Mouse (Mus musculus) gastrocnemius, adult 2 months (tissue): ENCODE results near the gene Epha2. TPM values are rescaled to one million over a fixed set of nuclear protein-coding genes. Genes with fewer than 3 reads are reported as not detected.

Source experiments
- DNase-seq: peaks from one replicate; pipeline ENCODE4 v3.0.0; 2022
- H3K27ac ChIP-seq: fragments of 200-600 bp; 2 replicates; pipeline ENCODE4 v1.8.1; 2022; ENCODE audit warnings: mild to moderate bottlenecking
- H3K4me3 ChIP-seq: fragments of 200-600 bp; 2 replicates; pipeline ENCODE4 v1.8.1; 2022; ENCODE audit warnings: mild to moderate bottlenecking, moderate library complexity
- CTCF ChIP-seq: fragments of 200-600 bp; IDR thresholded peaks from 2 replicates; pipeline ENCODE4 v1.8.1; 2022; ENCODE audit warnings: antibody characterized with exemption, mild to moderate bottlenecking, moderate library complexity
- intact Hi-C: fragments of 180-260 bp; cut with DNase I; formaldehyde crosslinking; loops from one replicate; pipeline ENCODE4 v1.15.1; 2025
- long read RNA-seq, 2 experiments: library from polyadenylated mRNA; stranded (forward); transcript quantifications; one replicate each; pipeline ENCODE4 v2.0.0; 2021
- total RNA-seq, 2 experiments: library from RNA; stranded (reverse); gene quantifications; 2 replicates each; pipeline ENCODE4 v1.2.3; 2021

Gene Epha2
- total RNA-seq = 1 to 10 TPM; 1.8 to 2.6 TPM
- long read RNA-seq, experiment 1, partial matches to known transcripts = 2 of 3 reads
- long read RNA-seq, experiment 1, other reads (novel, unspliced or antisense) = 1 of 3 reads
- long read RNA-seq, experiment 2, partial matches to known transcripts = 1 of 1 reads
- long read RNA-seq, experiment 2, other reads (novel, unspliced or antisense) = 0 of 1 reads

DNA sequence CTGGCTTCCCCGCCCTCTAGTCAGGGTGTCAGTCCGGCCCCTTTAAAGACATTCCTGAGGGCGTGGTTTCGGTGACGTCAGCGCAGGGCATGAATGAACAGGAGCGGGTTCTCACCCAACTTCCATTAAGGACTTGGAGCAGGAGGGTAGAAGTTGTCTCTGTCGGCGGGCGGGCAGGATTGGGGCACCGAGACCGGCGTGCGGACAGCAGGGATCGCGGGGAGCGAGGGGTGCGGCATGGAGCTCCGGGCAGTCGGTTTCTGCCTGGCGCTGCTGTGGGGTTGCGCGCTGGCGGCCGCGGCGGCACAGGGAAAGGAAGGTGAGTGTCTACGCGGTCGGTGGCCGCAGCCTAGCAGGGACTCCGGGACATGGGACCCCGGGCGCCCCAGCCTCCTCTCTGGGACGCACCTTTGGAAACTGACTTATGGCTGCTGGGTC, at the start of gene Epha2:
Epha2 (plus strand) TSS at position 125 of the 438 bp plus-strand sequence.
- peak; percentile 87 for DNase-seq
- intact Hi-C loops = no loop called here
- no peak for TF ChIP-seq CTCF
- Histone ChIP-seq H3K4me3 (peak within 1 kb of the TSS; percentile 77), H3K27ac (peak within 1 kb of the TSS; percentile 90)

DNA sequence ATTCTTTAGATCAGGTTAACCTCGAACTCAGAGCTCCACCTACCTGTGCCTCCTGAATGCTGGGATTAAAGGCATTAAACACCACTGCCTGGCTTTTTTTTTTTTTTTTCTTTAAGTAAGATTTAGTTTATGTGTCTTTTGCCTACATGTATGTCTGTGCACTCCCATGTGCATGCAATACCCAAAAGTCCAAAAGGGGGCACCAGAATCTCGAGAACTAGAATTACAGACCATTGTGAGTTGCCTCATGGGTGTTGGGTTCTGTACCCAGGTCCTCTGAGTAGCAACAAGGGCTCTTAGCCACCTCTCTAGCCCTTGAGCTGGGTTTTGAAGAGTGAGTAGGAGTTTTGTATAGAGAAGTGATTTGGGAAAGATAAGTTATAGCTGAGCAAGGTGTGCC, 48.4 kb upstream of the Epha2 start:
- no peak overlapping the region for H3K4me3 ChIP-seq
- DNase-seq = no peak
- H3K27ac ChIP-seq = no peak overlapping the region
- intact Hi-C loops = no loop called here
- no peak for TF ChIP-seq CTCF

DNA sequence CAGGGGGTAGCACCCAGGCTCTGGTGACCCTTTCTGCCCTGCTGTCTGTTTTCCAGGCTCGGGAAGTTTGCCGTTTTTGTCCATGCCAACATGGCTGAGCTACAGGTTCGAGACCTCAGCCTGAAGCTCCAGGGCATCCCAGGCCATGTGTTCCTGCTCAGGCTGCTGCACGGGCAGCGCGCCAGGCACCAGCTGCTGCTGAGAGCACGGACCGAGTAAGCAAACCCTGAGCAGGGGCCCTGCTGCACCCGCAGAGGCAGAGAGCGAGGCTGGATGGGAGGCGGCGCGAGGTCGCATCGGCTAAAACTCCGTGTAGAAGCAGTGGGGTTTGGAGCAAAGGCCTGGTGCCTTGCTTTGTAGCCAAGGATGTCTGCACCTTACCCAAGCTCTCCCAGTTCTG, 46.8 kb upstream of the Epha2 start:
- no peak for TF ChIP-seq CTCF
- peak; percentile 61 for DNase-seq
- H3K27ac ChIP-seq = no peak overlapping the region
- no peak overlapping the region for H3K4me3 ChIP-seq
- intact Hi-C loops = no loop called here

DNA sequence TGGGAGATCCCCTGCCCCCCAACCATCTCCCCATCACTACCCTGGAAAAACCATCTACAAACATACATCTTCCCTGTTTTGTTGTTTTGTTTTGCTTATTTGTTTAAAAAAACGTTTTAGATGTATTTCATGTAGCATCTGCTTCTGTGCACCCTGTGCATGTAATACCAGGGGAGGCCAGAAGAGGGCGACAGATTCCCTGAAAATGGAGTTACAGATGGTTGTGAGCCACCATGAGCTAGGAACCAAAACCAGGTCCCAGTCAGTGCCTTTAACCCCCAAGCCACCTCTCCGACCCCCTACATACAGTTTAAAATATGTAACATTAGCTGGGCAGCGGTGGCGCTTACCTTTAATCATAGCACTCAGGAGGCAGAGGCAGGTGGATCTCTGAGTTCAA, 43.6 kb upstream of the Epha2 start:
- TF ChIP-seq CTCF = peak; percentile 57
- no peak for DNase-seq
- intact Hi-C loops = no loop called here
- no peak overlapping the region for H3K27ac ChIP-seq
- no peak overlapping the region for H3K4me3 ChIP-seq

DNA sequence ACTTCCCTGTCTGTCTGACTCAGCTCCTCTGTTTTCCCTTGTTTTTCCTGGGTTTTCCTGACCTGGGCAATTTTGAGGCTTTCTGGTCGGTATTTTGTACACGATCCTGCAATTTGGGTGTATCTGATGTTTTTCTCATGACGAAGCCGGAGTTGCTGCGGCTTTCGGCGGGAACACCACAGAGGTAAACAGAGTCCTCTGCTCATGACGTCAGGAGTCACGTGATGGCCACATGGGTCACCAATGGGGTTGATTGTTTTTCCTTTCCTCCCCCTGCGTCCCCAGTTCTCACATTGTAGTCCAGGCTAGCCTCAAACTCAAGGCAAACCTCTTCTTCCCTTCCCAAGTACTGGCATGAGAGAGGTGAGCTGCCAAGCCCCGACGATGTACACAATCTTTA, 41.6 kb upstream of the Epha2 start:
- Histone ChIP-seq H3K4me3 (no peak overlapping the region), H3K27ac (no peak overlapping the region)
- no peak for DNase-seq
- TF ChIP-seq CTCF = no peak
- intact Hi-C loops = no loop called here

DNA sequence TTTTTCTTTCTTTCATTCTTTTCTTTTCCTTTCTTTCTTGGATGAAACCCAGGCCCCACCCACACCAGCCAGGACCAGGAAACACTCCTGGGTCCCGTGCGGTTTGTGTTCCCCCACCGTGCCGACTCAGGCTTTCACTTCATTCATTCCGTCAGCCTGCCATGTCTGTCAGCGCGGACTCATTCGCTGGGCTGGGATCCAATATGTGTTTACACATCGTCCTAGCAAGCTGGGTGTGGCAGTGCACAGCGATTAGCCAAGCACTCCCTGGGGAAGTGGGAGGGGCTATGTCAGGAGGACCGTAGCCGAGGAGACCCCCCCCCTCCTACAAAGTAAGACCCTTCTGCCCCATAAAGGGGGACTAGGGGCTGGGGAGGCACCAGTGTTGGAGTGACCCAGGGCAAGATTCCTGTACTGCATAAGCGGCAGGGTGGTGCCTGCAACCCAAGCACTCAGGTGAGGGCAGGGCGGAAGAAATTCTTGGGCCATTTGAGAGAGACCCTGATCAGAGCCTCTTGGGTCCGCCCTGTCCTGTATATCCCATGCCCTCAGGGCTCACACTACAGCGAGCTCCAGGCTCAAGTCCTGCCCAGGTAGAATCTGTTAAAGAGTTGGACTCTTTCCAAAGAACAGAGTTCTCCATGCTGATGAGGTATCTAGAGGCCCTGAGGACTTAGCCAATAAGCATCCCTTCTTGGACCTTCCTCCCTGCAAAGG, 40.9 kb upstream of the Epha2 start:
- no peak for DNase-seq
- Histone ChIP-seq H3K4me3 (peak overlapping the region; percentile 53), H3K27ac (no peak overlapping the region)
- intact Hi-C loops = no loop called here
- no peak for TF ChIP-seq CTCF

DNA sequence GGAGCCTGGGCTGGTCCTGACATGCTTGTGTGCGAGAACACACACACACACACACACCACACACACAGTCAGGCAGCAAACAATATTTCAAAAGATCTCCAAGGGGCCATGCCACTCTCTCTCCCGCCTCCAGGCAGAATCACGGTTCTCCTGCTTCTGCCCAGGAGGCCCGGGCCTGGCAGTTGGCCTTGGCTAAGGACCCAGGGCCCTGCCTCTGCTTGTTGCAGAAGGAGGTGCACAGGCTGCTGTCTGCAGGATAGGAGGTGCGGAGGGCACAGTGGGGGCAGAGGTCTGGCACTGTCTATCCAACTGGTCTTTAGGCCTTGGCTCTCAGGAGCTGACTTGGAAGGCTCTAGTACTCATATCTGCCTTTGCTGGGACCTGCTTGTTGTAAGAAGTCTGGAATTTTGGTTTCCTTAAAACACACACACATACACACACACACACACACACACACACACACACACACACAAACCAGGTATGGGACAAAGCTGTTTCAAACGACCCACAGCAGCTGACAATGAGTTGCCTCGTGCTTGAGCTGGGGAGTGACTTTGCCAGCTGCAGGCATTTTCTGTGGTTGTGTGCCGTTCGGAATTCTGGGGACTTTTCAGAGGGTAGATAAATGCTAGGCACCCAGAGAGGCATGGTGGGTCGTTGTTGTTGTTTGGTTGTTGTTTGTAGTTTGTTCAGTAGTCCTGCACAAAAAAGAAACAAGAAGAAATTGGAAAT, 38.0 kb upstream of the Epha2 start:
- no peak for DNase-seq
- no peak for TF ChIP-seq CTCF
- H3K4me3 ChIP-seq = no peak overlapping the region
- no peak overlapping the region for H3K27ac ChIP-seq
- intact Hi-C loops = no loop called here

DNA sequence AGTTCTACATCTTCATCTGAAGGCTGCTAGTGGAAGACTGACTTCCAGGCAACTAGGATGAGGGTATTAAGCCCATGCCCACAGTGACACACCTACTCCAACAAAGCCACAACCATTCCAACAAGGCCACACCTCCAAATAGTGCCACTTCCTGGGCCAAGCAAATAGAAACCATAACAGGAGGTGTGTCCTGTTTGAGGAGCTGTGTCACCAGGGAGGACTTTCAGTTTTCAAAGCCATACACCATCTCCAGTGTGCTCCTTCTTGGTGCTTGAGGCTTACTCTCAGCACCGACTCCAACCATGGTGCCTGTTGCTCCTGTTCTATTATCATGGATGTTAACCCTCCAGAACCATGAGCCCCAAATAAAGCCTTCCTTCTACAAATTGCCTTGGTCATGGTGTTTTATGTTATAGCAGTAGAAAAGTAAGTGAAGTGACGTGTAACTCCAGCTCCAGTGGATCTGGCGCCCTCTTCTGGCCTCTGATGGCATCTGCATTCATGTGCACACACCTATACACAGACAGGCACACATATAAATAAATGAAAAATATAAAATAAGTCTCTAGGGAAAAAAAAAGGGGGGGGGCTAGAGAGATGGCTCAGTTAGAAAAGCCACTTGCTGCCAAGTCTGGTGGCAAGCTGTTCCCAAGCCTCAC, 34.9 kb upstream of the Epha2 start:
- Histone ChIP-seq H3K27ac (no peak overlapping the region), H3K4me3 (no peak overlapping the region)
- no peak for DNase-seq
- TF ChIP-seq CTCF = peak; percentile 9; the same call in 1 of the 2 replicates
- intact Hi-C loops = loop anchor here (5.0 kb wide), 1 partner anchor 124 kb away; no protein-coding TSS in a partner anchor

DNA sequence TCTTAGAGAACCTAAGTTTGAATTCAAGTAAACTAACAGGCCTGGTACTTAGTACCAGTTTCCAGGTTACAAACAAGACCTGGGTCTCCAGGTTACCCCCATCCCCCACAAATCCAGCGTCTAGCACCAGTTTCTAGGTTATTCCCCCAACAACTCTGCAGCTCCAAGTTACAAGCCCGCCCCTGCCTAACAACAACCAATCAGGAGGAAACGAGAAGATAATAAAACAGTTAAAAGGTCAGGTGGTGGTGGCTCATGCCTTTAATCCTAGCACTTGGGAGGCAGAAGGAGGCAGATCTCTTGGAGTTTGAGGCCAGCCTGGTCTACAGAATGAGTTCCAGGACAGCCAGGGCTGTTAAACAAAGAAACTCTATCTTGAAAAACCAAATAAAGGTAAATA, 33.8 kb upstream of the Epha2 start:
- intact Hi-C loops = loop anchor here (5.0 kb wide), 1 partner anchor 125 kb away; no protein-coding TSS in a partner anchor
- DNase-seq = no peak
- Histone ChIP-seq H3K27ac (no peak overlapping the region), H3K4me3 (no peak overlapping the region)
- TF ChIP-seq CTCF = no peak

DNA sequence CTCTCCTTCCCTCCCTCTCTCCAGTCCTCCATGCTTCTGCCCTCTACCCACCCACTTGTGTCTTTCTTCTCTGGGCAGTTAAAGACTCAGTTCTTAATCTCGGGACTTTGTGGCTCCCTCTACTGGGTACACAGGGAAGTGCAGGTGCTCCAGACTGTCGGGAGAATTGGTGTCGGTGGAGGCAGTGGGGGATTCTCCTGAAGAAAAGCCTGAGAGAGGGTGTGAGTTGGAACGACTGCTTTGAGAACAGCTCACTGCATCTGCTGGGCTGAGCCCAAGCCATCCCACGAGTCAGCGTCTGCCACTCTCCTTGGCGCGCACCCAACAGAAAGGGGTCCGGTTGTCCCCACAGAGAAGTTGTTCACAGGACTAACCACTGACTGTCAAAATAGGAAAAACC, 33.2 kb upstream of the Epha2 start:
- Histone ChIP-seq H3K27ac (no peak overlapping the region), H3K4me3 (no peak overlapping the region)
- TF ChIP-seq CTCF = peak; percentile 90
- DNase-seq = peak; percentile 56
- intact Hi-C loops = loop anchor here (5.0 kb wide), 1 partner anchor 126 kb away; no protein-coding TSS in a partner anchor

DNA sequence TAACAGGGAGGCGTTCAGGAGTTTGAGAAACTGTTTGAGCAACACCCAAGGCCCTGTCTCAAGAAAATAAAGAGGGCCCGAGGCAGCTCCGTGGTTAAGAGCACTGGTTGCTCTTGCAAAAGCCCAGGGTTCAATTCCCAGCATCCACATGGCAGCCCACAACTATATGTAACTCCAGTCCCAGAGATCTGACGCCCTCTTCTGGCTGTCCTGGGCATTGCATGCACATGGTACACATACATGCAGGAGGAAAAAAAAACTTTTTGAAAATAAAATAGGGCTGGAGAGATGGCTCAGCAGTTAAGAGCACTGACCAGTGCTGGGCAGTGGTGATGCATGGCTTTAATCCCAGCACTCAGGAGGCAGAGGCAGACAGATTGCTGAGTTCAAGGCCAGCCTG, 32.7 kb upstream of the Epha2 start:
- DNase-seq = no peak
- intact Hi-C loops = loop anchor here (5.0 kb wide), 1 partner anchor 126 kb away; no protein-coding TSS in a partner anchor
- H3K4me3 ChIP-seq = no peak overlapping the region
- no peak overlapping the region for H3K27ac ChIP-seq
- no peak for TF ChIP-seq CTCF

DNA sequence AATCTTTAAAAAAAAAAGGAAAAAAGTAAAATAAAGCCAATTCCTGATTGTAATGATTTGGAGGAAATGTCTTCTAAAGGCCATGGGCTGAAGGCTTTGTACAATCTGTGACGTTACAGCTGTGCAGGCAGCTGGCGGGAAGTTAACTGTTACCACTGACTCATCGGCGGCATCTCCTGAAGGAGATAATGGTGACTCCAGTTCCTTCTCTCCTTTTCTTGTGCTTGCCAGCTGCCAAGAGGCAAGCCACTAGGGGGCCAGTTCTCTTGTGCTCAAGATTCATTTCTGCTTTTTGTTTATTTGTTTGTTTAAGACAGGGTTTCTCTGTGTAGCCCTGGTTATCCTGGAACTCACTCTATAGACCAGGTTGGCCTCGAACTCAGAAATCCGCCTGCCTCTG, 32.0 kb upstream of the Epha2 start:
- no peak for DNase-seq
- Histone ChIP-seq H3K27ac (no peak overlapping the region), H3K4me3 (no peak overlapping the region)
- intact Hi-C loops = loop anchor here (5.0 kb wide), 1 partner anchor 127 kb away; no protein-coding TSS in a partner anchor
- no peak for TF ChIP-seq CTCF
